Mouse (Mus musculus): Measurements from ENCODE around the gene Gpr101. TPM values are rescaled to one million over a fixed set of nuclear protein-coding genes. Genes with fewer than 3 reads are reported as not detected.

Gene Gpr101
- polyA plus RNA-seq (2012; fragmentation: generic; extraction: Trizol): not detected

DNA sequence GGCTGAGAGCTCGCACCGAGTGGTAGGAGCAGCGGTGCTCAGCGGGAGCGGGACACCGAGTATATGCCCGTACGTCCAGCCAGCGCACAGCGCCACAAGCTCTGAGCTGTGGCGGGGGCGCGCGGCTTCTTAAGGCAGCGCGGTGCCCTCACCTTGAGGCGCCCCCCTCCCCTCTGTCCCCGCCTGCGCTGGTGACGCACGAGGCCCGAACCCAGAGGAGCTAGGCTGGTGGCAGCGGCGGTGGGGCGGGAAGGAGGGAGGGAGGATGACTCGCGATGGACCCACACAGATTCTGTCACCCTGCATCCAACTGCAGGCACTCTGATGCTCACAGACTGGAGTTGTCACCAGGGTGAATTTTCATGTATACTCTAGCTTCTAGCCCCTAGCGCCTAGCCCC is at the start of gene Gpr101:
Gene Gpr101 (minus strand): TSS at position 124 of the 400 bp plus-strand sequence.

Other genes starting within 250 kb of the Gpr101 start
- under 1 TPM in 1 of 2 experiments, not detected in 1; 0.04 TPM for gene Arhgef6, start 165.0 kb downstream of the Gpr101 start, polyA plus RNA-seq (2012; fragmentation: generic; extraction: Trizol)
- 10 to 100 TPM in 1 of 2 experiments, 1 to 10 TPM in 1; 9.9 to 31.3 TPM for gene Rbmx, start 110.7 kb downstream of the Gpr101 start, polyA plus RNA-seq (2012; fragmentation: generic; extraction: Trizol)
- under 1 TPM in 1 of 2 experiments, not detected in 1; 0.04 TPM for gene Gm364, start 94.6 kb downstream of the Gpr101 start, polyA plus RNA-seq (2012; fragmentation: generic; extraction: Trizol)